Mouse (Mus musculus) cerebellum, postnatal 10 days (tissue): Measurements from ENCODE around the gene Gja1.

Experiments used
- DNase-seq, 2 experiments: peaks; one replicate each; pipeline ENCODE4 v3.0.0; 2021; ENCODE audit warnings: mixed read lengths in 2 of 2

Gja1 gene

GRCm38 (mm10) chr10:56415894-56416570, 38.9 kb downstream of the Gja1 start:
- DNase-seq = no peak

DNA sequence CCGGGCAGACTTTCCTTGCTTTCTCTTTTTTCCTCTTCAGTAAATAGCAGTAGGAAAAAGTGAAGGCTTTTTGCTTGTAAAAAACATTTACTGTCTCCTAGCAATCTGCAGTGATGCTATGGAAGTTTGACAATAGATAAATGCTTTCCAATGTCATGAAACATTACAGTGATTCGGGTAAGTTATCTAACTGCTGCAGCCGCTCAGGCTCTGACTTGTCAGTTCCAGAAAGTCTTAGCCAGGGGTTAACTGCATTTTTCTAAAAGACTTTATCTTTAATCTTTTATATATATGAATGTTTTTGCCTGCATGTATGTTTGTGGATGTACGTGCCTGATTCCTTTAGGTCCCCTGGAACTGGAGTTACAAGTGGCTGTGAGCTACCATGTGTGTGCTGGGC, 45.4 kb downstream of the Gja1 start:
- no peak for DNase-seq

- DNase-seq = no peak
Measured at GRCm38 (mm10) chr10:56425016-56425798, 48.1 kb downstream of the Gja1 start.

- DNase-seq = no peak
Measured at GRCm38 (mm10) chr10:56426369-56426768, 49.2 kb downstream of the Gja1 start.

GRCm38 (mm10) chr10:56427382-56427781, 50.3 kb downstream of the Gja1 start:
- DNase-seq = no peak

DNA sequence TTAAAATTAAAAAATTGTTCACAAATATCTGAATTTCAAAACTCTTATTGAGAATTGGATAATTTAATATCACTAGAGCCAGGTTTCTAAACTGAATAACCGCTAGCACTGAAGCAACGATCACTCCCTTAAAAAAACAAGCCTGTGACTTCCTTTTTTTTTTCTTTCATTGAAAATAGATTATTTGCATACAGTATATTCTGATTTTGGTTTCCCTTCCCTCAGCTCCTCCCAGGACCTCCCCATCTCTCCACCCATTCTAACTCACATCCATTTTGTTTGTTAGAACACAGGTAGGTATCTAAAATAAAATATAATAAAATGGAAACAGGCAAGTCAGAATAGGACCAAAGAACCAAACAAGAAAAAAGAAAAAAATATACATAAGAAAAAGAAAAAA, 50.7 kb downstream of the Gja1 start:
- no peak for DNase-seq

DNA sequence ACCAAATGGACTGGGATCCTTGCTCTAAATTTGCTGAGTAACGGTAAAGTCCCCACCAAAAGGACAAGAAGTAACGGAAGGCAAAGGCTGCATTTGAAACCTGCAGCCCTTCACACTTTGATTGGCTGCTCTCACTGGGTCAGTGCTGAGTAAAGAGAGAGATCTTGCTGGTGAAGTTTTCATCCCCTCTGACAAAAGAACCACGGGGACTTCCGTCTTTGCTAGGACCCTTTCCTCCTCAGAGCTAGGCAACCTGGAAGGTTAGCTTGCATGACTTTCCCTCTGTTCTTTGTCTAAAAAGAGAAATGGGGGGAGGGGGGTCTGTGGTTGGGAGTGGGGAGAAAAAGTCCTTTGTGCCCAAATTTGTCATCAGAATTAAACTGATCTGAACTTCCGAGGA, 51.9 kb downstream of the Gja1 start:
- DNase-seq = no peak

DNA sequence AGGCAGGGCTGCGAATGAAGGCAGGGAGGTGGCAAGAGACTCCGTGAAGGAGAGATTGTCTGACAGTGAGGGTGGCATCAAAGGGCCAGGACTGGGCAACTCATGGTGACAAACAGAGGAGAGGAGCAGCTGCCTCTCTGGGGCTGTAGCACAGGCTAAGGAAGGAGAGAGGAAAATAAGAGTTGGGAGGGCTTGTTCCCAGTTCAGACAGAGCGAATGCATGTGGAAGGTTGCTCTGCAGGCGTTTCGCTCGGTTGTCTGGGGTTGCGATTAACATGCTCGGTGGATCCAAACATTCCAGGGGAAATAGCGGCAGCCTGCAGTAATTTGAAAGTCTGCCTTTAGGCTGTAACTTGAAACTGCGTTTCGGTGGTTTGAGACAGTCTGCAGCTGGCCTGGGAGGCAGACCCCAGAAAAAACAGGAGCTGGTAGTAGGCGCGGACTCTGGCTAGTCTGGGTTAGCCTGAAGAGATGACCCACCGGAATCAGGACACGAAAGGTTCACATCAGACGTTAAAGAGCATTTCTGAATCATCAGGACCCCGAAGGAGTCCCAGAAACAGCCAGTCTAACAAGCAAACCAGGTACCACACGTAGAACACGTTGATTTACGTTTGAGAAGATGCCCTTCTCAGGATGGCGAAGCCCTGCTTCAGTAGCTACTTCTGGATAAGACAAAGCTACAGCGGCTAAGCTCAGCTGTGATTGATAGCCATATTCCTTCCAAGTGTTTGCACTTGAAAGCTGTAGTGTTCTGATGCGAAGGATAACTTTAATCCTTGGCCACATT, 54.7 kb downstream of the Gja1 start:
- peak; percentile 14 to 20 for DNase-seq

GRCm38 (mm10) chr10:56432390-56432709, 55.2 kb downstream of the Gja1 start:
- no peak for DNase-seq

DNA sequence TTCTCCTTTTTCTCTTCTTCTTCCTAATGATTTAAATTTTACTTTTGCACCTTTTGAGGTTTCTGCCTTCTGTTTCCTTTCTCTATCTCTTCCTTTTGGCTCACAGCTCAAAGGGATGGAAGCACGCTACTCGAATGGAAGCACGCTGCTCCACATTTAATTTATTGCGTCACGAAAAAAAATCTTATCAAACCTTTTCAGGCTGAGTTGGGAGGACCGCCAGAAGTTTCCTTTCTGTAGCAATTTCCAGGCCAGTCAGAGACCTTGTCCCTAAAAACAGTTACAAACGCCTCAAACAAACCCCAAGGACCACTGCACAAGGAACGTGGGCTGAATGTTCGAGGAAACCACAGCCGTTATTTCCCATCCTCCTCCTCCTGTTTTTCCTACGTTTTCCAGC, 60.2 kb downstream of the Gja1 start:
- DNase-seq = no peak

DNA sequence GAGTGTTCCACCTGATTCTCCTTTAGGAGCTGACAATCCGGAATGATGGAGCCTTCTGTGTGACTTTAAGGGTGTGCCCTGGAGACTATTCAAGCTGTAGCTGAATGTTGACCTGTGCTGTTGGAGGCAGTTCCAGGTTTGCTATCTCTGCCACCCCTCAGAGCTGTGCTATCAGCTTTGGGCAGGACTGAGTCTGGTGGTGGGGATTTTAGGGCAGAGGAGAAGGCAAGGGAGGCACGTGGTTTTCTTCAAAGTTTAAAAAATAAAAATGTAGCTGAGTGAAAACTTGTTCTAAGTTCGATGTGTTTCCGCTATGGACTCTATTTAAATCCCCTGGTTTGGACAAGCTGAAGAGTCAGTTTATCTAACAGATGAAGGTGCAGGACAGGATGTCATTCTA, 62.5 kb downstream of the Gja1 start:
- no peak for DNase-seq

- DNase-seq = no peak
Measured at GRCm38 (mm10) chr10:56444457-56444856, 67.3 kb downstream of the Gja1 start.

DNA sequence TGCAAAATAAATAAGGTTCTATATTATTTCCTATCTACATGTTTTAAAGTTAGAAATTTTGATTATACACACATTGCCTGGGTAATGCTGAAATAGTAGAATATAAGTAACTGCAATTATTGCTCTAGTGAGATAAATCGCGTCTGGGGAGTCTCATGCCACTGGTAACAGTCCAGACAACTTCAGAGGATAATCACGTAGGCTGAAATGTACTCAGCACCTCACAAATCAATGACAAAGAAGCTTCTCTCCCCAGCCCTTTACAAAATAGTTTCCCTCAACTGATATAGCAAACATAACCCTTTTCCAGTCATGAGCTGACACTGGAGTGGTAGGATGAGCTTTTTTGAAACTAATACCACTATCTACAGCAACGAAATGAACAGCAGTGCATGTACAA, 71.9 kb downstream of the Gja1 start:
- no peak for DNase-seq
